Mouse (Mus musculus): Measurements from ENCODE around the gene Maip1. TPM values are rescaled to one million over a fixed set of nuclear protein-coding genes. Genes with fewer than 3 reads are reported as not detected.

The Maip1 gene
- polyA plus RNA-seq (2012; rRNA removed) = 10.1 and 10.8 TPM in 2 replicates

GRCm38 (mm10) chr1:57406187-57407151 is at the start of gene Maip1, which contains the start of gene Tyw5:
Gene Maip1 (plus strand): TSS chr1:57406328.
Gene Tyw5 (minus strand): TSS chr1:57407101.

DNA sequence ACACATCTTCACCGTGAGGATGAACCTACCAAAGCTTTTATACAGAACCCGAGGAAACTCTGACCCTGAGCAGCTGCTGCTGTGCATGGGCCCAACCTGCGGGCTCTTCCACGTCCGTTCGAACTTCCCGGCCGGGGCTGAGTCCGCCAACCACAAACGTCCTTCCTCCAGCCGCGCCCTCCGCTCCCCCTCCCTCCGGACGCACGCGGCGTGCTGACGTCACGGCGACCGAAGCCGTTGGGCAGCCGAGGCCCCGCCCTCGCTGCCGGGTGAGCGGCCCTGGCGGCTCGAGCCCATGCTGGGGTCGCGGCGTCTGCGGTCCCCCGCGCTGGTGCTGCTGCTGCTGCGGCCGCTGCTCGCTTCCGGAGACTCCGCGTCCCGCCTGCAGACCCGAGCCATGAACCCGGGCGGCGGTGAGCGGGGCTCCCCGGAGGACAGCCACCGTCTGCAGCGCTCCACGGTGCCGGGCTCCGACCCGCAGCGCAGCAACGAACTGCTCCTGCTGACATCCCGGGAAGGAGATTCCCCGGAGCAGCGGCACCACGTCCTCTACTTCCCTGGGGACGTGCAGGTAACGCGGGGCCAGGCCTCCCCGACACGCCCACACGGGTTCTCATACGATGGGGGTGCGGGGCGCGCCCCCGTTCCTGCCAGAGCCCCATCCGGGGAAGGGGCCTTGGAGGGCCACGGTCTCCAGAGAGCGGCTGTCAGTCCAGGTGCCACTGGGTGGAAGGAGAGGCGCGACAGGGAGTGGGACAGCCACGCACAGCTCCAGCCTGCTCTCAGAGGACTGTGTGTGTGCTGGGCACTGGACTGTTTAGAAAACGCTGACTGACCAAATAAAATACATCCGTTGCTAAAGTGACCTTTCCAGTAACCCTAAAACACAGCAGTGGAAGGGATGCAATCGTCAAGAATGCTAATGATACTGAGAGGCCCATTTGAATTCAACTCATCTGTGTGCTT is 28.5 kb upstream of the Maip1 start, which contains the start of gene 1700066M21Rik:
Gene 1700066M21Rik, plus strand, starts transcription at position 245 of the 966 bp plus-strand sequence.

Other genes starting within 250 kb of the Maip1 start
- 5.0 and 7.7 TPM in 2 replicates for gene 1700066M21Rik, start 28.7 kb upstream of the Maip1 start, polyA plus RNA-seq (2012; rRNA removed)
- gene Tyw5, start 773 bp downstream of the Maip1 start, polyA plus RNA-seq (2012; rRNA removed) = 23.8 and 26.1 TPM in 2 replicates

All from central nervous system, embryonic 11.5 days (tissue).